Mouse (Mus musculus): Measurements from ENCODE around the gene Epha5. TPM values are rescaled to one million over a fixed set of nuclear protein-coding genes. Genes with fewer than 3 reads are reported as not detected.

The Epha5 gene
- polyA plus RNA-seq, 1 experiment, result 78.4 TPM

DNA sequence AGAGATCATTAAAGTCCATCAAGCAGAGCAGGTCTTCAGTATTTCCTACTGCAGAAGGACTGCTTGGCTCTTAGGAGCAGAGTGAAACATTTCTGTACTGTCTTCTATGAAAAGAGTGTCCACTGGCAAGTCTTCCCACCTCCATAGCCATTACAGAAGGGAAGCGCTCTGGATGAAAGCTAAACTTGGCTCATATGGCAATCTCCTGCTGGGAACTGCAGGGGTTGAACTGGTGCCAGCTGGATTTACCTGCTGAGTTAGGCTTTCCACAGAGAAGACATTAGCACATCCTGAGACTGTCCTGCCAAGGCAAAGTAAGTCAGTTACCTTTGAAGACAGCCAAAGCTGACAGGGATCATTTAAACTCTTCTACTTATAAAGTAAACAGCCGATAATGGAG is 8.8 kb downstream of the Epha5 start:
- no peak for TF ChIP-seq CTCF (IDR thresholded peaks at IDR 0.05; ENCODE audit: insufficient read depth, low read depth, low read length)
- TF ChIP-seq POLR2A (IDR thresholded peaks at IDR 0.05; ENCODE audit: insufficient read depth, low read depth, low read length), result no peak
- 77% methylated on average over 2 of the region's 2 CpGs for WGBS
- no peak overlapping the region for H3K4me3 ChIP-seq (ENCODE audit: insufficient read depth, low read depth, low read length)
- no peak overlapping the region for H3K27ac ChIP-seq (ENCODE audit: insufficient read depth, low read depth, low read length)
- H3K4me1 ChIP-seq (ENCODE audit: control insufficient read depth, insufficient read depth, low read length), result no peaks in the 10 kb centered on the region

DNA sequence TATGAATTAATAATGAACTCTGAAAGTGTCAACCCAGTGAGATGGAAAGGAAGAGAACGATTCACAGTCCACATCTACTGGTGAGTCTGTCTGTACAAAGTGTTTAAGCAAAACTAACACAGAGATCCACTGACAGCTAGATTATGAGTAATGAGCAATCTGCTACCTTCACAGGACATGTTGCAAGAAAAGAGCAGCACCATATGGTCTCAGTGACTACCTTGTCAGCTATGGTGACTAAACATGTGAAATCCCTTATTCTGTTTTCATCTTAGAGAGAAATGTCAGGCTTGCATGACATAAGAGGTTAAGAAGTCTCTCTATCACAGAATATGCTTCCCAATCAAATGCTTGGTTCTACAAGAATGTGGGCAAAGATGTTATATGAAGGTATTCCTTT is 20.1 kb downstream of the Epha5 start:
- no peaks in the 10 kb centered on the region for H3K4me1 ChIP-seq (ENCODE audit: control insufficient read depth, insufficient read depth, low read length)
- no peak for TF ChIP-seq POLR2A (IDR thresholded peaks at IDR 0.05; ENCODE audit: insufficient read depth, low read depth, low read length)
- no peak for TF ChIP-seq CTCF (IDR thresholded peaks at IDR 0.05; ENCODE audit: insufficient read depth, low read depth, low read length)
- WGBS, result 79% methylated on average over 1 of the region's 1 CpGs
- no peak overlapping the region for H3K27ac ChIP-seq (ENCODE audit: insufficient read depth, low read depth, low read length)
- H3K4me3 ChIP-seq (ENCODE audit: insufficient read depth, low read depth, low read length), result no peak overlapping the region

DNA sequence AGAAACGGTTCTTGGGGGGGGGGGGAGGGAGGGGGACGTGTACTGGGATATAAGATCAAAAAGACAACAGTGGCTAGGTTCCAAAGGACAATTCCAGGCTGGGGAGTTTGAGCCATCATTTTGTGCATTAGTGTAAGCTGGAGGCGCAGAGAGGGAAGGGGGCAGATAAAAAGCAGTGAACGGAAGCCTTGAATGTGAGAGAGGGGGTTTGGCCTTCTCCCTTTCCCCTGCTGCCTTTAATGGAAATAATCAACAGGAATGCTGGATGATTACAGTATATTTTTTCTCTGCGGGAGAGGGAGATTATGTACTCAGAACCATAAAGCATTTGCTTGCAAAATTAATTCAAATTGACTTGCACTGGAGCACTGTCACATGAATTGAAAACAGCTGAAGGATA is 51.8 kb downstream of the Epha5 start:
- H3K27ac ChIP-seq (ENCODE audit: insufficient read depth, low read depth, low read length), result no peak overlapping the region
- TF ChIP-seq CTCF (IDR thresholded peaks at IDR 0.05; ENCODE audit: insufficient read depth, low read depth, low read length) (no peak), POLR2A (IDR thresholded peaks at IDR 0.05; ENCODE audit: insufficient read depth, low read depth, low read length) (no peak)
- no peaks in the 10 kb centered on the region for H3K4me1 ChIP-seq (ENCODE audit: control insufficient read depth, insufficient read depth, low read length)
- WGBS, result 41% methylated on average over 5 of the region's 5 CpGs
- no peak overlapping the region for H3K4me3 ChIP-seq (ENCODE audit: insufficient read depth, low read depth, low read length)

DNA sequence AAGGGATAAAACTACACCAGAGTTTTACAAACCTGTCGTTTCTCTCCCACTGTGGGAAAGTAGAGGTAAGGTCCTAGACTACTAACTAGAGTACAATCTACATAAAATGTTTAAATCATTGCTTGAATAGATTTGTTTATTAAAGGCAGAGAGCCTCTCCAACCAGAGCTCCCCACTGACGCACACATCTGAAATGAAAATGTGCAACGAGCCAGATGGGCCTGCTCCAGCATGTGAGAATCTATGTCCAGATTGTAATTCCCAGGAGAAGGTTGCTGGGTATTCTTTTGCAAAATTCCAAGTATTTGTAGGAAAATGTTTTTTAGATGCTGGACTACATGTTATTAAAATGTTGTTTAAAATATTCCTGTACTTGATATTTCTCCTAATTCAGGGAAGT is 57.8 kb downstream of the Epha5 start:
- TF ChIP-seq CTCF (IDR thresholded peaks at IDR 0.05; ENCODE audit: insufficient read depth, low read depth, low read length), result no peak
- no peak for TF ChIP-seq POLR2A (IDR thresholded peaks at IDR 0.05; ENCODE audit: insufficient read depth, low read depth, low read length)
- no peak overlapping the region for H3K27ac ChIP-seq (ENCODE audit: insufficient read depth, low read depth, low read length)
- WGBS, result 81% methylated on average over 3 of the region's 3 CpGs
- H3K4me3 ChIP-seq (ENCODE audit: insufficient read depth, low read depth, low read length), result no peak overlapping the region
- H3K4me1 ChIP-seq (ENCODE audit: control insufficient read depth, insufficient read depth, low read length), result no peaks in the 10 kb centered on the region

DNA sequence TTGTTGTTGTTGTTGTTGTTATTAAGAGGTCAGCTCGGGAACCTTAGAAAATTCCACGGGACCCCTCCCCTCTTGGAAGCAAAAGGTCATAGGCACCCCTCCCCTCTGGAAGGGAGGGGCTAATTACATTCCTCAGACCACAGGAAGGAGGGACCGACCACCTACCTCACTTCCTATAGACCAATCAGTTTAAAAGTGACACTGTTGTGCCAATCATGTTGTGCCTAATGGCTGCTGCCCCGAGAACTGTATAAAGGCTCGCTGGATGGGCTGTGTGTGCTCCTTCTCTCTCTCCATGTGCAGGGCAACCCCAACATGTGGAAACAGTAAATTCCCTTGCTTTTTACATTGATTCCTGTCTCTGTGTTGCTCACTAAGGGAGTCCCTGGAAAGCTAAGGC is 64.1 kb downstream of the Epha5 start:
- Histone ChIP-seq H3K27ac (ENCODE audit: insufficient read depth, low read depth, low read length) (no peak overlapping the region), H3K4me3 (ENCODE audit: insufficient read depth, low read depth, low read length) (no peak overlapping the region), H3K4me1 (ENCODE audit: control insufficient read depth, insufficient read depth, low read length) (no peaks in the 10 kb centered on the region)
- TF ChIP-seq CTCF (IDR thresholded peaks at IDR 0.05; ENCODE audit: insufficient read depth, low read depth, low read length) (no peak), POLR2A (IDR thresholded peaks at IDR 0.05; ENCODE audit: insufficient read depth, low read depth, low read length) (no peak)
- 56% methylated on average over 5 of the region's 5 CpGs for WGBS

DNA sequence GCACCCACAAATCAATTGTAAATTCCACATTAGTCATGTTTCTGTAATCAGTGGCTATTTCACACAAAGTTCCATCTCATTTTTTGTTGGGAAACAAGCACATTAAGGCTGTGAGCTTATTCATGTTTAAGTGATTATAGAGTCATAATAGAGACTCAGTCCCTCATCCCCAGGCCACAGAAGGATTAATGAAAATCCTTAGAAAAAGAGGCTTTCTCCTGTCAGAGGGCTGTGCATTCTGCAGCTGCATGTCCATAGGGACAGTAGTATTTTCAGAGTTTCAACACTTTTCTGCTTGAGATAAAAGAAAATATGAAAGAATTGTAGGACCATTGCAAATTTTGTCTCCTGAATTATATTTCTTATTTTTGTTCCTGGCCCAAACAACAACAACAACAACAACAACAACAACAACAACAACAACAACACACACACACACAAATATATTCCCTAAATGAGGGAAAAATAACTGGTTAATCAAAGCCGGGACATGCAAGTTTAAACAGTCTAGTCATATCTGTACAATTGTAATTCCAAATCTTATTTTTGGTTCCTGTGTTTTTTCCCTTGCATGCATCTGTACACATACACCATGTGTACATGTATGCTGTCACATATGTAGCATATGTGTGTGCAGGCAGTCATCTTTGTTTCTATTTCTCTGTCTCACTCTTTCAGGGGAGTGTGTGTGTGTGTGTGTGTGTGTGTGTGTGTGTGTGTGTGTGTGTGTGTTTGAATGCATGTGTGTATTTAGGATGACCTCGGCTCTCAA is 70.3 kb downstream of the Epha5 start:
- Histone ChIP-seq H3K4me3 (ENCODE audit: insufficient read depth, low read depth, low read length) (no peak overlapping the region), H3K27ac (ENCODE audit: insufficient read depth, low read depth, low read length) (no peak overlapping the region), H3K4me1 (ENCODE audit: control insufficient read depth, insufficient read depth, low read length) (no peaks in the 10 kb centered on the region)
- TF ChIP-seq CTCF (IDR thresholded peaks at IDR 0.05; ENCODE audit: insufficient read depth, low read depth, low read length) (no peak), POLR2A (IDR thresholded peaks at IDR 0.05; ENCODE audit: insufficient read depth, low read depth, low read length) (no peak)
- WGBS, result 82% methylated on average over 2 of the region's 2 CpGs

DNA sequence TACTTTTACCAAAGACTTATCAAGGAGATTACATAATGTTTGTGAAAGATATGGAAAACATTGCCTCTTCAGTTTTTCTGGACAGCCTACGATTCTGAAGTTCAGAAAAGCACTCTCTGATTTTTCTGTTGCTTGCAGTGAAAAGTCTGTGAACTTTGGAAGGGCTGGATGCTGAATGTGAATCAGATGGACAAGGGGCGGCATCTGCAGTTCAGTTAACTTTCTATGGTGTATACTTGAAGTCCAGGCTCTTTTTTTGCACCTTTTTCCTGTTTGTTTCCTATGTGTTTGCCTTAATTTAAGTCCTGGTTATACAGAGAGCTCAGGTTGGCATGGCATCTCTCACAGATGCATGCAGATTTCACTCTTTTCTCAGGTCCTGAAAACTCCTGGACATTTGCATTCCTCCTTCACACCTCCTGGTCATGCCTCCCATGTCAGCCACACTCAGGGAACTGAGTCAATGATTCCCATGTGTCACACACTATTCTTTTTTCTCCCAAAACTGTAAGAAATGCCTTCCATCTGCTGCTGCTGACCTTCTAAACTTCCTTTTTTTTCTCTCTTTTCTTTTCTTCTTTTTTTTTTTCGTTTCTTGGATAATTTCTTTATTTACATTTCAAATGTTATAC is 81.2 kb downstream of the Epha5 start:
- Histone ChIP-seq H3K27ac (ENCODE audit: insufficient read depth, low read depth, low read length) (no peak overlapping the region), H3K4me1 (ENCODE audit: control insufficient read depth, insufficient read depth, low read length) (no peaks in the 10 kb centered on the region), H3K4me3 (ENCODE audit: insufficient read depth, low read depth, low read length) (no peak overlapping the region)
- TF ChIP-seq CTCF (IDR thresholded peaks at IDR 0.05; ENCODE audit: insufficient read depth, low read depth, low read length) (no peak), POLR2A (IDR thresholded peaks at IDR 0.05; ENCODE audit: insufficient read depth, low read depth, low read length) (no peak)
- WGBS, result 71% methylated on average over 3 of the region's 3 CpGs

DNA sequence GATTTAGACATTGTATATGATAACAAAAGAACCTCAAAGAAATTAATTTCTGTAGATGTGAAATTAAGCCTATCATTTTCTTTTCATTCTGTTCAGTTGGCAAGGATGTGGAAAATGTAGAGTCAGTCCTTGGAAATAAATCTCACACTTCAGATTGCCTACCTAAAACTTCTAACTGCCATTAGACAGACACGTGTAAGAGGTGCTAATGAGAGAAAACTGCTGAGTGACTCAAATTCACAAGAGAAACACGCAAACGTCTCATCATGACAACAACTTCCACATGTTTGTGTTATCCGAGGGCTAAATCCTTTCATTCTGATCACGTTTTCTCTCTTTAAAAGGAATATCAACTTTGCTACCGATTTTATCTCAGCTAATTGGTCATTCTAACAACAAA is 82.7 kb downstream of the Epha5 start:
- WGBS, result 74% methylated on average over 6 of the region's 6 CpGs
- H3K4me3 ChIP-seq (ENCODE audit: insufficient read depth, low read depth, low read length), result no peak overlapping the region
- H3K4me1 ChIP-seq (ENCODE audit: control insufficient read depth, insufficient read depth, low read length), result no peaks in the 10 kb centered on the region
- TF ChIP-seq POLR2A (IDR thresholded peaks at IDR 0.05; ENCODE audit: insufficient read depth, low read depth, low read length) (no peak), CTCF (IDR thresholded peaks at IDR 0.05; ENCODE audit: insufficient read depth, low read depth, low read length) (no peak)
- H3K27ac ChIP-seq (ENCODE audit: insufficient read depth, low read depth, low read length), result no peak overlapping the region

DNA sequence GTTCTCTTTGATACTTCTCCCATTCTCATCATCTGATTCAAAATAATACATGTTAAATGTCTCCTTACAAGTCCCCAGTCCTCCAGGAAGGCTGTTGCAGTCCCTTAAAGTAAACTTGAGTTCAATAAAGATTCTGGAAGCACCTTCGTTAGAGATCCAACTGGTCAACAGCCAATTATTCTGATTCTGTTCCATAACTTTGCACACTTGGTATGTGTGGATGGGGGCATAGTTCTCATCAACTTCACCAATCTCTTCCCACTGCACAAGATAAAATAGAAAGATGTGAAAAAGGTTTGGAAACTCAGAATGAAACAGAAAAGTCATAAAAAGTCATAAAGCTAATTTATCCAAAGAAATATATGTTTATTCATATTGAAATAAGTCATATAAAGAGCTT is 85.6 kb downstream of the Epha5 start:
- TF ChIP-seq CTCF (IDR thresholded peaks at IDR 0.05; ENCODE audit: insufficient read depth, low read depth, low read length) (no peak), POLR2A (IDR thresholded peaks at IDR 0.05; ENCODE audit: insufficient read depth, low read depth, low read length) (no peak)
- Histone ChIP-seq H3K4me1 (ENCODE audit: control insufficient read depth, insufficient read depth, low read length) (no peaks in the 10 kb centered on the region), H3K4me3 (ENCODE audit: insufficient read depth, low read depth, low read length) (no peak overlapping the region), H3K27ac (ENCODE audit: insufficient read depth, low read depth, low read length) (no peak overlapping the region)
- WGBS, result 59% methylated on average over 1 of the region's 1 CpGs
